Mouse (Mus musculus) myocyte (in vitro differentiated cells): Measurements from ENCODE around the gene Gipr. TPM values are rescaled to one million over a fixed set of nuclear protein-coding genes. Genes with fewer than 3 reads are reported as not detected.

Source experiments
- H3K27me3 ChIP-seq: one replicate; pipeline ENCODE4 v1.6.1; 2011; ENCODE audit not compliant: control insufficient read depth, insufficient read depth, insufficient read length
- H3K36me3 ChIP-seq: one replicate; pipeline ENCODE4 v1.6.1; 2011; ENCODE audit not compliant: control insufficient read depth, insufficient read depth
- H3K4me2 ChIP-seq: one replicate; pipeline ENCODE4 v1.6.1; 2011; ENCODE audit warnings: low read depth, control low read depth
- H3K4me3 ChIP-seq: one replicate; pipeline ENCODE4 v1.5.1; 2011; ENCODE audit warnings: mild to moderate bottlenecking, control low read depth, moderate library complexity
- H3K79me2 ChIP-seq: one replicate; pipeline ENCODE4 v1.6.1; 2011; ENCODE audit not compliant: control insufficient read depth, insufficient read depth
- H3ac ChIP-seq: one replicate; pipeline ENCODE4 v1.6.1; 2011; ENCODE audit not compliant: control insufficient read depth, insufficient read length
- CEBPB ChIP-seq: IDR thresholded peaks from 2 replicates; pipeline ENCODE4 v1.6.1; 2011; ENCODE audit warnings: mild to moderate bottlenecking, moderate library complexity; ENCODE audit not compliant: poor library complexity, insufficient read depth, severe bottlenecking
- E2F4 ChIP-seq: IDR thresholded peaks from one replicate; pipeline ENCODE4 v1.6.1; 2011; ENCODE audit warnings: mild to moderate bottlenecking, control low read depth, moderate library complexity; ENCODE audit not compliant: insufficient read depth
- MAX ChIP-seq: IDR thresholded peaks from one replicate; pipeline ENCODE4 v1.6.1; 2011; ENCODE audit warnings: low read depth, mild to moderate bottlenecking, control low read depth
- MYOD1 ChIP-seq, 3 experiments: IDR thresholded peaks; one replicate each; pipeline ENCODE4 v1.6.1; 2011; ENCODE audit warnings: control low read depth in 2 of 3, low read depth in 2 of 3, mild to moderate bottlenecking in 2 of 3, moderate library complexity in 1 of 3; ENCODE audit not compliant: insufficient read length in 2 of 3, control insufficient read depth in 1 of 3
- MYOG ChIP-seq, 3 experiments: IDR thresholded peaks; one replicate each; pipeline ENCODE4 v1.6.1; 2011; ENCODE audit warnings: control low read depth in 2 of 3, low read depth in 2 of 3, mild to moderate bottlenecking in 2 of 3; ENCODE audit not compliant: insufficient read length in 2 of 3, control insufficient read depth in 1 of 3, insufficient read depth in 1 of 3
- POLR2A ChIP-seq: IDR thresholded peaks from one replicate; pipeline ENCODE4 v1.6.1; 2011; ENCODE audit warnings: low read depth, mild to moderate bottlenecking, control low read depth, moderate library complexity; ENCODE audit not compliant: insufficient read length
- POLR2AphosphoS2 ChIP-seq: IDR thresholded peaks from one replicate; pipeline ENCODE4 v1.6.1; 2011; ENCODE audit warnings: low read depth, control low read depth; ENCODE audit not compliant: insufficient read length
- REST ChIP-seq: IDR thresholded peaks from one replicate; pipeline ENCODE4 v1.6.1; 2011; ENCODE audit warnings: mild to moderate bottlenecking, control low read depth, moderate library complexity; ENCODE audit not compliant: insufficient read depth, insufficient read length
- SRF ChIP-seq: IDR thresholded peaks from one replicate; pipeline ENCODE4 v1.6.1; 2011; ENCODE audit warnings: low read depth; ENCODE audit not compliant: control insufficient read depth, insufficient read length
- TCF12 ChIP-seq: IDR thresholded peaks from one replicate; pipeline ENCODE4 v1.6.1; 2011; ENCODE audit warnings: mild to moderate bottlenecking, control low read depth; ENCODE audit not compliant: poor library complexity, insufficient read depth, severe bottlenecking
- TCF3 ChIP-seq: IDR thresholded peaks from one replicate; pipeline ENCODE4 v1.6.1; 2011; ENCODE audit warnings: low read depth, control low read depth; ENCODE audit not compliant: insufficient read length
- USF1 ChIP-seq: IDR thresholded peaks from one replicate; pipeline ENCODE4 v1.6.1; 2011; ENCODE audit warnings: low read depth, mild to moderate bottlenecking, control low read depth, moderate library complexity
- polyA plus RNA-seq: library from polyadenylated mRNA; unstranded; fragments of >200 nt; fragmentation: generic; extraction: Trizol; gene quantifications from one replicate; pipeline ENCODE4 v1.2.1, GENCODE M21; 2012; ENCODE audit warnings: missing spikeins

Gene Gipr
- polyA plus RNA-seq, 1 experiment: 0.48 TPM

DNA sequence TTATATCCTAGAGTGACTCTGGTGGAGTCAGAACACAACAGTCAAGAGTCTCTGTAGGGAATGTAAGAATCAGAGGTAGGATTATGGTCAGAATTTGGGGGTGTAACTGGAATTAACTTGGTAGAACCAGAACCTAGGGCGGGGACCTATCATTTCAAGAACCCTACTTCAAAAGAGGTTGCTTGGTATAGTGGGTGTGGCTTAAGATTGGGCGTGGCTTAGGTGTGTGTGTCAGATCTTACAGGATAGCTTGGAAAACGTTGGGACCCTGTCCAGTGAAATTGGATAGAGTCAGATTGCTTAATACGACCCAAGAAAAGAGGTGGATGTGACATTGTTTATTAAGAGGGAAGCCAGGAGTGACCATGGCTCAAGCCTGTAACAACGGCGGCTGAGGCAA, 14.0 kb upstream of the Gipr start:
- Histone ChIP-seq H3K79me2 (no peaks in the 10 kb centered on the region), H3K36me3 (no peaks in the 10 kb centered on the region), H3ac (no peak overlapping the region), H3K27me3 (no peaks in the 10 kb centered on the region), H3K4me3 (no peak overlapping the region), H3K4me2 (no peak overlapping the region)
- no peak for TF ChIP-seq CEBPB
- no peak for TF ChIP-seq POLR2A
- TF ChIP-seq SRF: no peak
- no peak for TF ChIP-seq POLR2AphosphoS2
- no peak for TF ChIP-seq USF1
- no peak for TF ChIP-seq TCF12
- TF ChIP-seq E2F4: no peak
- no peak for TF ChIP-seq MYOD1 (IDR thresholded peaks at IDR 0.05; ENCODE audit: control insufficient read depth in 1 of 3, insufficient read length in 2 of 3, low read depth in 2 of 3)
- TF ChIP-seq REST: no peak
- TF ChIP-seq TCF3: no peak
- TF ChIP-seq MYOG (IDR thresholded peaks at IDR 0.05; ENCODE audit: control insufficient read depth in 1 of 3, insufficient read depth in 1 of 3, insufficient read length in 2 of 3, low read depth in 2 of 3): no peak
- no peak for TF ChIP-seq MAX

- H3K36me3 ChIP-seq: no peaks in the 10 kb centered on the region
- H3K4me2 ChIP-seq: no peak overlapping the region
- H3K4me3 ChIP-seq: no peak overlapping the region
- no peaks in the 10 kb centered on the region for H3K27me3 ChIP-seq
- no peaks in the 10 kb centered on the region for H3K79me2 ChIP-seq
- no peak overlapping the region for H3ac ChIP-seq
- TF ChIP-seq TCF3: no peak
- TF ChIP-seq REST: no peak
- no peak for TF ChIP-seq POLR2AphosphoS2
- TF ChIP-seq SRF: no peak
- no peak for TF ChIP-seq TCF12
- TF ChIP-seq POLR2A: no peak
- no peak for TF ChIP-seq MAX
- TF ChIP-seq MYOD1 (IDR thresholded peaks at IDR 0.05; ENCODE audit: control insufficient read depth in 1 of 3, insufficient read length in 2 of 3, low read depth in 2 of 3): no peak
- no peak for TF ChIP-seq USF1
- no peak for TF ChIP-seq MYOG (IDR thresholded peaks at IDR 0.05; ENCODE audit: control insufficient read depth in 1 of 3, insufficient read depth in 1 of 3, insufficient read length in 2 of 3, low read depth in 2 of 3)
- no peak for TF ChIP-seq CEBPB
- no peak for TF ChIP-seq E2F4
These were observed 13.2 kb upstream of the Gipr start for GRCm38 (mm10) chr7:19179173-19179572.

- H3K4me2 ChIP-seq: no peak overlapping the region
- H3K27me3 ChIP-seq: no peaks in the 10 kb centered on the region
- H3ac ChIP-seq: no peak overlapping the region
- TF ChIP-seq REST (no peak), CEBPB (no peak), TCF12 (no peak)
- H3K36me3 ChIP-seq: no peaks in the 10 kb centered on the region
- H3K79me2 ChIP-seq: no peaks in the 10 kb centered on the region
- no peak overlapping the region for H3K4me3 ChIP-seq
These were observed 12.6 kb upstream of the Gipr start for GRCm38 (mm10) chr7:19178443-19179092.

GRCm38 (mm10) chr7:19178035-19178434, 12.1 kb upstream of the Gipr start:
- no peak for TF ChIP-seq MAX
- Histone ChIP-seq H3K4me2 (no peak overlapping the region), H3K36me3 (no peaks in the 10 kb centered on the region), H3K79me2 (no peaks in the 10 kb centered on the region), H3K4me3 (no peak overlapping the region), H3ac (no peak overlapping the region), H3K27me3 (no peaks in the 10 kb centered on the region)

- Histone ChIP-seq H3ac (no peak overlapping the region), H3K27me3 (no peaks in the 10 kb centered on the region), H3K4me2 (no peak overlapping the region), H3K4me3 (no peak overlapping the region), H3K79me2 (no peaks in the 10 kb centered on the region), H3K36me3 (no peaks in the 10 kb centered on the region)
- TF ChIP-seq POLR2A: no peak
- TF ChIP-seq USF1: no peak
These were observed 11.3 kb upstream of the Gipr start for GRCm38 (mm10) chr7:19177216-19177615.

GRCm38 (mm10) chr7:19176516-19176947, 10.6 kb upstream of the Gipr start:
- Histone ChIP-seq H3K4me3 (no peak overlapping the region), H3K27me3 (no peaks in the 10 kb centered on the region), H3K79me2 (no peaks in the 10 kb centered on the region), H3ac (no peak overlapping the region), H3K36me3 (no peaks in the 10 kb centered on the region), H3K4me2 (no peak overlapping the region)
- TF ChIP-seq E2F4: no peak
- no peak for TF ChIP-seq SRF
- TF ChIP-seq USF1: no peak
- no peak for TF ChIP-seq MAX
- TF ChIP-seq MYOG (IDR thresholded peaks at IDR 0.05; ENCODE audit: control insufficient read depth in 1 of 3, insufficient read depth in 1 of 3, insufficient read length in 2 of 3, low read depth in 2 of 3): no peak
- no peak for TF ChIP-seq POLR2A
- no peak for TF ChIP-seq TCF3
- no peak for TF ChIP-seq CEBPB
- TF ChIP-seq REST: no peak
- no peak for TF ChIP-seq POLR2AphosphoS2
- no peak for TF ChIP-seq MYOD1 (IDR thresholded peaks at IDR 0.05; ENCODE audit: control insufficient read depth in 1 of 3, insufficient read length in 2 of 3, low read depth in 2 of 3)
- no peak for TF ChIP-seq TCF12
